Mouse (Mus musculus): ENCODE data around the gene Vwc2.

Vwc2 gene

GRCm38 (mm10) chr11:11242694-11243377, 128.8 kb downstream of the Vwc2 start:
- no peak for DNase-seq (ENCODE audit: low spot score)

DNA sequence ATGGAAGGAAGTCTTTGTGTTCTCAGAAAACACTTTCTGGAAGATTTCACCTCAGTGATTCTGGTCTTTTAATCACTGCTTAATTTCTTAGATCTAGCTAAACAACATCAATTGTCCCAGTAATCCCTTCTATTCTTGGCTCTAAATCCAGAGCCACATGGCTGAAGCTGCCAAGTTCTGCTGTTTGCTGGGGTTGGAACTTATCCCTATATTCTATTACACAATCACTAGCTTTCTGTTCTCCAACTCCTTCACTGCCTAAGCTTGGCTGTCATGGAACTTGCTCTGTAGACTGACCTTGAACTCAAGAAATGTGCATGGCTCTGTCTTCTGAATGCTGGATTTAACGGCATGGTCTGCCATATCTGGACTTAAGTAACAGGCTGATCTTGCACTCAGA, 143.3 kb downstream of the Vwc2 start:
- DNase-seq (ENCODE audit: low spot score): no peak

DNA sequence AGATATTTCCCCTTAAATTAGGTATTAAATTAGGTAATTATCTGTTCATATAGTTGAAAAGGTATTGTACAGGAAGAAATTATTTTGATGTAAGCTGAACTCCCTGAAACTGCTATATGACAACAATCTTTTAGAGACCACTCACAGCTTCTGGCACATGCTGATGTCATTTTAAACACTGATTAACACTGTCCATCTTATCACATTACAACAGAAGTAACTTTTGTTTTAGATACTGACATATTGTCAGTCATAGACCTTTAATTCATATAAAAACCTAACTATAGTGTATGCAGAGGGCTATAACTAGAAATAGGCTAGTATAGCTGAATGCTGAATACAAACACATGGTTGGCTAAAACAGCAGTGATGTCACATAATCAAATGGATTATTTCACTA, 166.1 kb downstream of the Vwc2 start:
- no peak for DNase-seq (ENCODE audit: low spot score)

DNA sequence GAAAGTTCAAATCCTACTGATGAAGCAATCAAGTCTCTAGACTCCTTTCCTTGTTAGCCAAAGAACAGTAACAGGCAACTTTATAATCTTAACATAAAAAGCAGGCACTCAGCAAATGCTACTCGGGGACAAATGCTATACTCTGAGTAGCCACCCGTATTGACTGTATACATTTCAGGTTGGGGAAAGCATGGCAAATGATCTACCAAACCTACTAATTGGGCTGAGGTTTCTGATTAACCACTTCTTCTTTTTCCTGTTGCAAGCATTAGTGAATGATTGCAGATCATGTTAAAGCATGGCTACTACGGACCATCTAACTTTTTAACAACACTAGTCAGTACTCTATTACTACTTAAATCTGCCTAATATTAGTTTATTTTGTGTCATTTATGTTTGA, 169.5 kb downstream of the Vwc2 start:
- no peak for DNase-seq (ENCODE audit: low spot score)
